Mouse (Mus musculus): ENCODE data around the gene Gata5. TPM values are rescaled to one million over a fixed set of nuclear protein-coding genes. Genes with fewer than 3 reads are reported as not detected.

Gene Gata5
- not detected in 2 replicates for polyA plus RNA-seq (2021; fragmentation: Nextera tagmentation)
- long read RNA-seq, experiment 1: 0 reads
- long read RNA-seq, experiment 2: 0 reads

DNA sequence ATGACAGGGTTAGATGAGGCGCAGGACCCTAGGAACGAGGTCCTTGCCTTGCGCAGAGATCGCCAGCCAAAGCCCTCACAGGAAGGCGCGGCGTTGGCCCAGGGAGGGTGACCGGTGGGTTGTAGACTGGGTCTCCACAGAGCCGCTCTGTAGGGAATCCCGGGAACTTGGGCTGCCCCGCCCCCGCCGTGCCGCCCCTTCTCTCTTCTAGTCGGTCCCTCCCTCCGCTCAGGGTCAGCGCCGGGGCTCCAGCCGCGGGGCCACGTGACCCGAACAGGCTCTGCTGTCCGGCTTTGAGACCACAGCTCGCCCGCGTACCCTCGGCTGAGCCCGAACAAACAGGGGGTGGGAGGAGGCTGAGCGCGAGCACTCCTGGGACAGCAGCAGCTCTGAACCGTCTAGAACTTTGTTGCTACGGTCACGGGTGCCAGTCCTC is at the start of gene Gata5:
Gene Gata5, minus strand, starts transcription at position 149 of the 436 bp plus-strand sequence.

DNA sequence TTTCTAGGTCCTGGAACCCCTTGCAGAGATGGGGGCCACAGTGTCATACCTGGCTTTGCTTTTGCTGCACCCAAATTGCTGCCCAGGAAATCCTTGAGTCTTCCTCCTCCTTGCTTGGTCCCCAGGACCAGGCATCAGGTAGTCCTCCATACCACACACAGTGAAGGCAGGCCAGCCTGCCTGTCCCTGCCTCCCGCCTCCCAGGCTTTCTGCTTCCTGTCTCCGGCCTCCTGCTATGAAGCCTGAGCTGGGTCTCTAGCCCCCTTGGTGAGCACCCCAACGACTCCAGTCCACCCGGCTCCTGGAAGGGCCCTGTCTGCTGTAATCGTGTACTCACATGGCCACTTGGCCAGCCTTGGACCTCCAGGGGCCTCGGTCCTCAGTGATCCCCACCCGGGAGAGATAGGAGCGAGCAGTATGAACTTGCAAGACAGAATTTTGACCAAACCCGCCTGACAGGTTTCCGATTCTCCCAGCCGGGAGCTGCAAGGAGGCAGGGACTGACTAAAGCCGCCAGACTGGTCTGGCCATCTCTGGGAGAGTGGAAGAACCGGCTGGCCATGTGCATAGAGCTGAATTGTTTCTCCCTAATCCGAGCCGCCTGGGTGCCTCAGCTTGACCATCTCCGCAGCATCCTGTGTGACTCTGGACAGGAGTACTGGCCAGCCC is 44.9 kb downstream of the Gata5 start, which contains the start of gene Rbbp8nl:
Gene Rbbp8nl, minus strand, starts transcription at position 440 of the 669 bp plus-strand sequence.

Other genes starting within 250 kb of the Gata5 start
- gene Hrh3, start 230.2 kb downstream of the Gata5 start, polyA plus RNA-seq (2021; fragmentation: Nextera tagmentation): 44.1 and 49.7 TPM in 2 replicates
- 25.7 and 28.5 TPM in 2 replicates for gene Osbpl2, start 215.4 kb downstream of the Gata5 start, polyA plus RNA-seq (2021; fragmentation: Nextera tagmentation)
- 132 and 144 TPM in 2 replicates for gene Adrm1, start 163.2 kb downstream of the Gata5 start, polyA plus RNA-seq (2021; fragmentation: Nextera tagmentation)
- 0.58 and 2.1 TPM in 2 replicates for gene Lama5, start 108.8 kb downstream of the Gata5 start, polyA plus RNA-seq (2021; fragmentation: Nextera tagmentation)
- 2,961 and 3,002 TPM in 2 replicates for gene Rps21, start 77.3 kb downstream of the Gata5 start, polyA plus RNA-seq (2021; fragmentation: Nextera tagmentation)
- gene Cables2, start 61.2 kb downstream of the Gata5 start, polyA plus RNA-seq (2021; fragmentation: Nextera tagmentation): 3.4 and 4.3 TPM in 2 replicates
- not detected in 2 replicates for gene Rbbp8nl, start 44.8 kb downstream of the Gata5 start, polyA plus RNA-seq (2021; fragmentation: Nextera tagmentation)
- 0.41 and 0.54 TPM in 2 replicates for gene Slco4a1, start 121.5 kb upstream of the Gata5 start, polyA plus RNA-seq (2021; fragmentation: Nextera tagmentation)
- gene Ntsr1, start 165.3 kb upstream of the Gata5 start, polyA plus RNA-seq (2021; fragmentation: Nextera tagmentation): 2.6 and 3.6 TPM in 2 replicates
- 5.0 and 5.1 TPM in 2 replicates for gene Mrgbp, start 246.6 kb upstream of the Gata5 start, polyA plus RNA-seq (2021; fragmentation: Nextera tagmentation)